In the genomic region with DNA sequence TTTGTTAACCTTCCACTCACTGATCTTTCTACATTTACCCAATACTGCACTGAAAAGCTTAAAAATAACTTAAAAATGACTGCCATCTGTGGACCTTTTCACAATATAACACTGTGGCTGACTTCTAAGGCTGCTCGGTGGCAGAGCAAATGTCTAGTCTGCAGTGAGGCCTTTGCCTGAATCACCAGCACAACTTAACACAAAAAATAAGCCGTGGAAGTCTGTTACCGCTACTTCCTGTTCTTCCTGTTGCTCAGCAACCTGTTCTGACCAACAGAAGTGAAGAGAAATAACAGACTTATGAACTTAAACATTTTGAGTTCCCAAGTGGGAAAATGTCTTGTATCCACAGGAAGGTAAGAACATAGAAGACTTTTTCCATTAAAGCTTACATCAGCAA, we compare ENCODE assay signal across 32 mouse cellular contexts. TPM values are rescaled to one million over a fixed set of nuclear protein-coding genes. Genes with fewer than 3 reads are reported as not detected.
DNase-seq lines count a peak whose midpoint lies in the region; ATAC-seq lines count a peak whose summit lies in the region.
"Had no signal": no experiment of that assay in that cellular context is flagged by ENCODE, and none has a peak within 500 bp of the region (broad histone marks: within the 10 kb centered on the region; RNA-seq: fewer than 3 reads in every experiment).

No protein-coding gene starts in this region.

- peak; percentile 17 for DNase-seq in lung, postnatal 36 days
- DNase-seq in lung, postnatal 4 days: no peak
- DNase-seq in brain, adult 2 months (ENCODE audit: low read depth, low spot score): peak; percentile 2
- no peak for DNase-seq in urinary bladder, postnatal 36 days (ENCODE audit: low spot score in 2 of 2)
- no peak for DNase-seq in adrenal gland, adult 2 months
- no peak for DNase-seq in spleen, postnatal 14 days (ENCODE audit: low spot score in 2 of 2)
- DNase-seq: adrenal gland, postnatal 25 days; cerebellum, adult 11-12 months; cerebellum, postnatal 25 days; forebrain, postnatal 0 days; heart, adult 18-20 months; kidney, adult 8-10 months; kidney, postnatal 36 days; lung, embryonic 14.5 days; thymus, postnatal 36 days had no signal

- ATAC-seq in megakaryocyte, adult 5-6 weeks (ENCODE audit: poor library complexity, severe bottlenecking): peak; percentile 84
- ATAC-seq: forebrain, postnatal 0 days; liver, embryonic 12.5 days; midbrain, embryonic 16.5 days; Patski had no signal

RNA-seq across cellular contexts. Expression of a gene that starts 11.5 kb away (rescaled TPM):
- total RNA-seq in megakaryocyte, adult 5-6 weeks (2015): 168 and 183 TPM in 2 replicates
- total RNA-seq in megakaryocyte, adult 5-6 weeks (2017): 179 and 207 TPM in 2 replicates
- total RNA-seq in adrenal gland, adult 2 months (2021): 10 to 100 TPM; 40.1 to 46.3 TPM
- polyA plus RNA-seq in adrenal gland, adult 2 months (2012; rRNA removed): 24.0 and 26.3 TPM in 2 replicates

RNA-seq across cellular contexts. Expression of a gene that starts 36.7 kb away (rescaled TPM):
- not detected in 2 replicates for total RNA-seq in megakaryocyte, adult 5-6 weeks (2015)
- total RNA-seq in megakaryocyte, adult 5-6 weeks (2017): not detected in 2 replicates
- not detected for total RNA-seq in adrenal gland, adult 2 months (2021)
- not detected in 2 replicates for polyA plus RNA-seq in adrenal gland, adult 2 months (2012; rRNA removed)
- total RNA-seq: adrenal gland, postnatal 25 days; ES-E14; forebrain, postnatal 0 days; gastrocnemius, adult 18-20 months; heart, adult 18-20 months; layer of hippocampus, postnatal 10 days; left cerebral cortex, adult 8-10 months; megakaryocyte-erythroid progenitor cell, adult 5-6 weeks had no signal
- polyA plus RNA-seq: C2C12; embryonic facial prominence, embryonic 15.5 days; forebrain, embryonic 10.5 days; forebrain, postnatal 0 days; heart, embryonic 13.5 days; hindbrain, embryonic 11.5 days; intestine, embryonic 14.5 days; limb, embryonic 12.5 days; liver, embryonic 12.5 days; lung, embryonic 14.5 days; midbrain, embryonic 16.5 days; Patski; testis, adult 2 months had no signal

RNA-seq across cellular contexts. Expression of a gene that starts 48.7 kb away (rescaled TPM):
- total RNA-seq in megakaryocyte, adult 5-6 weeks (2015): 0.58 TPM in 1 of 2 replicates, not detected in the other
- total RNA-seq in megakaryocyte, adult 5-6 weeks (2017): not detected in 2 replicates
- total RNA-seq in adrenal gland, adult 2 months (2021): not detected
- not detected in 2 replicates for polyA plus RNA-seq in adrenal gland, adult 2 months (2012; rRNA removed)
- total RNA-seq: adrenal gland, postnatal 25 days; ES-E14; forebrain, postnatal 0 days; gastrocnemius, adult 18-20 months; heart, adult 18-20 months; layer of hippocampus, postnatal 10 days; left cerebral cortex, adult 8-10 months; megakaryocyte-erythroid progenitor cell, adult 5-6 weeks had no signal
- polyA plus RNA-seq: C2C12; embryonic facial prominence, embryonic 15.5 days; forebrain, embryonic 10.5 days; forebrain, postnatal 0 days; heart, embryonic 13.5 days; hindbrain, embryonic 11.5 days; intestine, embryonic 14.5 days; limb, embryonic 12.5 days; liver, embryonic 12.5 days; lung, embryonic 14.5 days; midbrain, embryonic 16.5 days; Patski had no signal

RNA-seq across cellular contexts. Expression of a gene that starts 48.8 kb away (rescaled TPM):
- not detected in 2 replicates for total RNA-seq in megakaryocyte, adult 5-6 weeks (2015)
- total RNA-seq in megakaryocyte, adult 5-6 weeks (2017): not detected in 2 replicates
- not detected for total RNA-seq in adrenal gland, adult 2 months (2021)
- polyA plus RNA-seq in adrenal gland, adult 2 months (2012; rRNA removed): not detected in 2 replicates
- total RNA-seq: adrenal gland, postnatal 25 days; ES-E14; forebrain, postnatal 0 days; gastrocnemius, adult 18-20 months; heart, adult 18-20 months; layer of hippocampus, postnatal 10 days; left cerebral cortex, adult 8-10 months; megakaryocyte-erythroid progenitor cell, adult 5-6 weeks had no signal
- polyA plus RNA-seq: C2C12; embryonic facial prominence, embryonic 15.5 days; forebrain, embryonic 10.5 days; forebrain, postnatal 0 days; heart, embryonic 13.5 days; hindbrain, embryonic 11.5 days; intestine, embryonic 14.5 days; limb, embryonic 12.5 days; liver, embryonic 12.5 days; lung, embryonic 14.5 days; midbrain, embryonic 16.5 days; Patski; testis, adult 2 months had no signal

Comparison
In these comparisons a context has a peak if more than half of its experiments do, and no peak if none do; other contexts are left out.
1. DNase-seq: peak in lung, postnatal 36 days (single experiment) and brain, adult 2 months (single experiment); none in lung, postnatal 4 days (0 of 2), urinary bladder, postnatal 36 days (0 of 2), adrenal gland, adult 2 months (single experiment) and spleen, postnatal 14 days (0 of 2).